Mouse (Mus musculus): ENCODE data around the gene Cd68. TPM values are rescaled to one million over a fixed set of nuclear protein-coding genes. Genes with fewer than 3 reads are reported as not detected.
"Not testable (repeated sequence)": the region's sequence is repeated elsewhere in the genome, so short reads cannot be mapped to it uniquely, and the experiment has no call there.

Cd68 gene
- polyA plus RNA-seq, 1 experiment = 0.60 TPM

- peaks cover 39% of the 10 kb centered on the region for H3K4me1 ChIP-seq (ENCODE audit: control insufficient read depth)
- no peaks in the 10 kb centered on the region for H3K36me3 ChIP-seq (ENCODE audit: control insufficient read depth)
- TF ChIP-seq GATA1 (IDR thresholded peaks at IDR 0.05; ENCODE audit: low read length) (no peak), TAL1 (IDR thresholded peaks at IDR 0.05; ENCODE audit: low read length) (no peak)
- H3K9me3 ChIP-seq (ENCODE audit: control insufficient read depth, low read length) = no peaks in the 10 kb centered on the region
- peak overlapping the region; percentile 63 for H3K4me3 ChIP-seq (replicated peaks)
- H3K27me3 ChIP-seq (ENCODE audit: control insufficient read depth) = no peaks in the 10 kb centered on the region
Observed at GRCm38 (mm10) chr11:69622406-69622805, 43.5 kb downstream of the Cd68 start.

- peaks cover 4% of the 10 kb centered on the region for H3K27me3 ChIP-seq (ENCODE audit: control insufficient read depth)
- no peaks in the 10 kb centered on the region for H3K9me3 ChIP-seq (ENCODE audit: control insufficient read depth, low read length)
- no peak for TF ChIP-seq GATA1 (IDR thresholded peaks at IDR 0.05; ENCODE audit: low read length)
- TF ChIP-seq TAL1 (IDR thresholded peaks at IDR 0.05; ENCODE audit: low read length) = no peak
- H3K4me3 ChIP-seq (replicated peaks) = peak within 1 kb of the TSS; percentile 63
- peaks cover 45% of the 10 kb centered on the region for H3K4me1 ChIP-seq (ENCODE audit: control insufficient read depth)
- no peaks in the 10 kb centered on the region for H3K36me3 ChIP-seq (ENCODE audit: control insufficient read depth)
Observed at GRCm38 (mm10) chr11:69621571-69622268, 44.2 kb downstream of the Cd68 start, which contains the start of gene Sat2. TSS of gene Sat2 (plus strand) at chr11:69622024.

GRCm38 (mm10) chr11:69620394-69621081 lies 45.4 kb downstream of the Cd68 start:
- no peaks in the 10 kb centered on the region for H3K9me3 ChIP-seq (ENCODE audit: control insufficient read depth, low read length)
- H3K4me1 ChIP-seq (ENCODE audit: control insufficient read depth) = peaks cover 48% of the 10 kb centered on the region
- TF ChIP-seq GATA1 (IDR thresholded peaks at IDR 0.05; ENCODE audit: low read length) (no peak), TAL1 (IDR thresholded peaks at IDR 0.05; ENCODE audit: low read length) (no peak)
- H3K27me3 ChIP-seq (ENCODE audit: control insufficient read depth) = peaks cover 6% of the 10 kb centered on the region
- H3K36me3 ChIP-seq (ENCODE audit: control insufficient read depth) = no peaks in the 10 kb centered on the region
- no peak overlapping the region for H3K4me3 ChIP-seq (replicated peaks)

GRCm38 (mm10) chr11:69617805-69618204 lies 48.1 kb downstream of the Cd68 start, which contains the start of gene Shbg:
TSS of gene Shbg (minus strand) at chr11:69617905.
- H3K4me1 ChIP-seq (ENCODE audit: control insufficient read depth) = peaks cover 62% of the 10 kb centered on the region

GRCm38 (mm10) chr11:69616781-69617180 lies 49.2 kb downstream of the Cd68 start:
- peaks cover 58% of the 10 kb centered on the region for H3K4me1 ChIP-seq (ENCODE audit: control insufficient read depth)
- TF ChIP-seq GATA1 (IDR thresholded peaks at IDR 0.05; ENCODE audit: low read length) = no peak
- no peak for TF ChIP-seq TAL1 (IDR thresholded peaks at IDR 0.05; ENCODE audit: low read length)
- no peak overlapping the region for H3K4me3 ChIP-seq (replicated peaks)

More at GRCm38 (mm10) chr11:69617805-69618204, 48.1 kb downstream of the Cd68 start, which contains the start of gene Shbg:
- H3K36me3 ChIP-seq (ENCODE audit: control insufficient read depth) = no peaks in the 10 kb centered on the region
- H3K4me3 ChIP-seq (replicated peaks) = no peak within 1 kb of the TSS
- no peak for TF ChIP-seq TAL1 (IDR thresholded peaks at IDR 0.05; ENCODE audit: low read length)
- no peak for TF ChIP-seq GATA1 (IDR thresholded peaks at IDR 0.05; ENCODE audit: low read length)
- H3K9me3 ChIP-seq (ENCODE audit: control insufficient read depth, low read length) = no peaks in the 10 kb centered on the region
- peaks cover 6% of the 10 kb centered on the region for H3K27me3 ChIP-seq (ENCODE audit: control insufficient read depth)

GRCm38 (mm10) chr11:69614257-69614588 lies 51.7 kb downstream of the Cd68 start:
- not testable (repeated sequence) for H3K36me3 ChIP-seq (ENCODE audit: control insufficient read depth); H3K27me3 ChIP-seq (ENCODE audit: control insufficient read depth); H3K9me3 ChIP-seq (ENCODE audit: control insufficient read depth, low read length)
- H3K4me3 ChIP-seq (replicated peaks) = peak overlapping the region; percentile 43
- H3K4me1 ChIP-seq (ENCODE audit: control insufficient read depth) = peaks cover 58% of the 10 kb centered on the region

More at GRCm38 (mm10) chr11:69616781-69617180, 49.2 kb downstream of the Cd68 start:
- Histone ChIP-seq H3K36me3 (ENCODE audit: control insufficient read depth) (no peaks in the 10 kb centered on the region), H3K9me3 (ENCODE audit: control insufficient read depth, low read length) (no peaks in the 10 kb centered on the region), H3K27me3 (ENCODE audit: control insufficient read depth) (peaks cover 6% of the 10 kb centered on the region)

Other genes with a start within 250 kb of the Cd68 start
- gene Dnah2, start 117.0 kb downstream of the Cd68 start, polyA plus RNA-seq (2012) = 0.04 TPM in 1 of 2 replicates, not detected in the other
- gene Efnb3, start 105.9 kb downstream of the Cd68 start, polyA plus RNA-seq (2012) = 0.15 and 0.20 TPM in 2 replicates
- 3.8 and 7.2 TPM in 2 replicates for gene Wrap53, start 85.9 kb downstream of the Cd68 start, polyA plus RNA-seq (2012)
- gene Trp53, start 85.8 kb downstream of the Cd68 start, polyA plus RNA-seq (2012) = 4.1 and 4.3 TPM in 2 replicates
- gene Atp1b2, start 60.2 kb downstream of the Cd68 start, polyA plus RNA-seq (2012) = 8.1 and 9.1 TPM in 2 replicates
- gene Shbg, start 48.2 kb downstream of the Cd68 start, polyA plus RNA-seq (2012) = 0.02 TPM in 1 of 2 replicates, not detected in the other
- gene Sat2, start 44.1 kb downstream of the Cd68 start, polyA plus RNA-seq (2012) = not detected in 2 replicates
- 9.7 and 10.3 TPM in 2 replicates for gene Fxr2, start 33.2 kb downstream of the Cd68 start, polyA plus RNA-seq (2012)
- gene Sox15, start 10.8 kb downstream of the Cd68 start, polyA plus RNA-seq (2012) = not detected in 2 replicates
- 3.9 and 4.3 TPM in 2 replicates for gene Mpdu1, start 3.5 kb downstream of the Cd68 start, polyA plus RNA-seq (2012)
- gene Eif4a1, start 6.3 kb upstream of the Cd68 start, polyA plus RNA-seq (2012) = 27.9 and 30.9 TPM in 2 replicates
- gene Senp3, start 15.9 kb upstream of the Cd68 start, polyA plus RNA-seq (2012) = 5.4 and 5.6 TPM in 2 replicates
- not detected in 2 replicates for gene Tnfsf13, start 19.6 kb upstream of the Cd68 start, polyA plus RNA-seq (2012)
- gene Tnfsf12, start 29.7 kb upstream of the Cd68 start, polyA plus RNA-seq (2012) = 0.02 TPM in 1 of 2 replicates, not detected in the other
- not detected in 2 replicates for gene Tnfsfm13, start 29.9 kb upstream of the Cd68 start, polyA plus RNA-seq (2012)
- gene Polr2a, start 92.5 kb upstream of the Cd68 start, polyA plus RNA-seq (2012) = 14.2 and 14.3 TPM in 2 replicates
- gene Slc35g3, start 95.8 kb upstream of the Cd68 start, polyA plus RNA-seq (2012) = not detected in 2 replicates
- gene Zbtb4, start 99.8 kb upstream of the Cd68 start, polyA plus RNA-seq (2012) = 0.07 and 0.33 TPM in 2 replicates
- not detected in 2 replicates for gene Chrnb1, start 129.8 kb upstream of the Cd68 start, polyA plus RNA-seq (2012)
- 0.01 TPM in 1 of 2 replicates, not detected in the other for gene Fgf11, start 135.7 kb upstream of the Cd68 start, polyA plus RNA-seq (2012)
- gene Tmem102, start 139.5 kb upstream of the Cd68 start, polyA plus RNA-seq (2012) = 0.05 TPM in 1 of 2 replicates, not detected in the other
- gene Gm39566, start 149.1 kb upstream of the Cd68 start, polyA plus RNA-seq (2012) = not detected in 2 replicates
- not detected in 2 replicates for gene Spem2, start 152.3 kb upstream of the Cd68 start, polyA plus RNA-seq (2012)
- gene Spem1, start 156.0 kb upstream of the Cd68 start, polyA plus RNA-seq (2012) = not detected in 2 replicates
- gene Nlgn2, start 171.6 kb upstream of the Cd68 start, polyA plus RNA-seq (2012) = 0.13 and 0.16 TPM in 2 replicates
- 204 and 212 TPM in 2 replicates for gene Tmem256, start 172.4 kb upstream of the Cd68 start, polyA plus RNA-seq (2012)
- gene Plscr3, start 180.2 kb upstream of the Cd68 start, polyA plus RNA-seq (2012) = 3.6 and 4.4 TPM in 2 replicates
- gene Tnk1, start 192.6 kb upstream of the Cd68 start, polyA plus RNA-seq (2012) = 0.94 and 1.1 TPM in 2 replicates
- gene Tmem95, start 211.9 kb upstream of the Cd68 start, polyA plus RNA-seq (2012) = not detected in 2 replicates
- 0.02 and 0.08 TPM in 2 replicates for gene Kctd11, start 215.3 kb upstream of the Cd68 start, polyA plus RNA-seq (2012)
- gene Acap1, start 229.4 kb upstream of the Cd68 start, polyA plus RNA-seq (2012) = 0.23 and 0.37 TPM in 2 replicates
- gene 2810408A11Rik, start 234.8 kb upstream of the Cd68 start, polyA plus RNA-seq (2012) = 0.14 and 0.18 TPM in 2 replicates
- gene Neurl4, start 234.9 kb upstream of the Cd68 start, polyA plus RNA-seq (2012) = 5.0 and 5.1 TPM in 2 replicates
- 90.4 and 109 TPM in 2 replicates for gene Gps2, start 247.7 kb upstream of the Cd68 start, polyA plus RNA-seq (2012)